Mouse (Mus musculus): Measurements from ENCODE around the gene Popdc2. TPM values are rescaled to one million over a fixed set of nuclear protein-coding genes. Genes with fewer than 3 reads are reported as not detected.
A peak's percentile ranks its signal among the peaks of the same experiment; 100 is the strongest.

The Popdc2 gene
- polyA plus RNA-seq, 1 experiment from 2014 or later: 0.49 TPM

- peaks cover 14% of the 10 kb centered on the region for H3K4me1 ChIP-seq
- H3K4me3 ChIP-seq (replicated peaks): peak within 1 kb of the TSS; percentile 80
- H3K27ac ChIP-seq: peak within 1 kb of the TSS; percentile 85
- peak; percentile 97 for ATAC-seq (ENCODE audit: low FRiP score)
- peaks cover 27% of the 10 kb centered on the region for H3K36me3 ChIP-seq (replicated peaks)
- H3K27me3 ChIP-seq: no peaks in the 10 kb centered on the region
- H3K4me2 ChIP-seq: peak within 1 kb of the TSS; percentile 65
- H3K9me3 ChIP-seq: no peaks in the 10 kb centered on the region
- peak within 1 kb of the TSS; percentile 80 for H3K9ac ChIP-seq
- WGBS: 2% methylated on average over 35 of the region's 35 CpGs
Measured at GRCm38 (mm10) chr16:38346529-38347325, 15.3 kb upstream of the Popdc2 start, which contains the start of the genes Cox17 and Gm21987. Cox17 (plus strand) TSS chr16:38346991. Gm21987 (plus strand) TSS chr16:38347040.

DNA sequence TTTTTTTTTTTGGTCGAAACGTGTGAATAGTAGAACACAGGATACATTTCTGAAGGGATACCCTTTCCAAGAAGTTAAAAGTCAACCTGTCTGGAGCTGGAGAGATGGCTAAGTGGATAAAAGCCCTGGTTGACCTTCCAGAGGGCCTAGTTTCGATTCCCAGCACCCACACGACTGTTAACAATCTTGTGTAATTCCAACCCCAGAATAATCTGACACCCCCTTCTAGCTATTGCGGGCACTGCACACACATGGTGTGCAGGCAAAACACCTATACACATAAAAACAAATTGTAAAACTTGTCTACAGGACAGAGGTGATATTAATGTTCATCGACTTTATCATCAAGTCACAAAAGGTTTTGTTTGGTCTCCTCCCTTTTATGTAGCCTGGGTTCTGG is 14.4 kb upstream of the Popdc2 start:
- Histone ChIP-seq H3K4me1 (peaks cover 10% of the 10 kb centered on the region), H3K27me3 (no peaks in the 10 kb centered on the region), H3K9ac (peak overlapping the region; percentile 80; the same call in 1 of the 2 replicates), H3K4me3 (replicated peaks) (peak overlapping the region; percentile 80), H3K4me2 (peak overlapping the region; percentile 65), H3K27ac (no peak overlapping the region), H3K36me3 (replicated peaks) (peaks cover 34% of the 10 kb centered on the region), H3K9me3 (no peaks in the 10 kb centered on the region)
- ATAC-seq (ENCODE audit: low FRiP score): no peak
- 57% methylated on average over 6 of the region's 6 CpGs for WGBS

DNA sequence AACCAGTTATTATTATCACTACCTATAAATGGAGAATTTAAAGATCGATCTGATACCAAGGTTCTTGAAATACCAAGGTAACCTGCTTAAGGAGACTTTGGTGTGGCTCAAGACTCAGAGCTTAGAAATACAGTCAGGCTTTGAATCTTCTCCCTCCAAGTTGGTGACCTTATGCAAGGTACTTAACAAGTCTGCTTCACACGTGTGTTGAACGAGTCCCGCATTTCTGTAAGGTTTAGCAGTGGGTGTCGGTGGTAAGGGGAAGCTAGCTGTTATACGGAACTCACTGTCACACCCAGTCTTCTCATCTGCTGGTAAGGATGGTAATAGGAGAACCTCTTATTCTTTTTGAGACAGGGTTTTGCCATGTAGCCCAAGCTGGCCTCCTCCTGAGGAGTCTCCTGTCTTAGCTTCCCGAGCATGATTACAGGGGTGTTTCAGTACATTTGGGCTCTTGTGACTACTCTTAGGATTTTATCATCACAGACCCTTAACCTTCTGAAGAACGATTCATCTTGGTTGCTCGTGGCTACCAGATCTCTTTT is 13.7 kb upstream of the Popdc2 start:
- 90% methylated on average over 9 of the region's 9 CpGs for WGBS
- ATAC-seq (ENCODE audit: low FRiP score): no peak
- no peaks in the 10 kb centered on the region for H3K9me3 ChIP-seq
- H3K36me3 ChIP-seq (replicated peaks): peaks cover 34% of the 10 kb centered on the region
- H3K27ac ChIP-seq: no peak overlapping the region
- H3K4me3 ChIP-seq (replicated peaks): no peak overlapping the region
- peaks cover 10% of the 10 kb centered on the region for H3K4me1 ChIP-seq
- H3K27me3 ChIP-seq: no peaks in the 10 kb centered on the region
- H3K4me2 ChIP-seq: no peak overlapping the region
- H3K9ac ChIP-seq: no peak overlapping the region

DNA sequence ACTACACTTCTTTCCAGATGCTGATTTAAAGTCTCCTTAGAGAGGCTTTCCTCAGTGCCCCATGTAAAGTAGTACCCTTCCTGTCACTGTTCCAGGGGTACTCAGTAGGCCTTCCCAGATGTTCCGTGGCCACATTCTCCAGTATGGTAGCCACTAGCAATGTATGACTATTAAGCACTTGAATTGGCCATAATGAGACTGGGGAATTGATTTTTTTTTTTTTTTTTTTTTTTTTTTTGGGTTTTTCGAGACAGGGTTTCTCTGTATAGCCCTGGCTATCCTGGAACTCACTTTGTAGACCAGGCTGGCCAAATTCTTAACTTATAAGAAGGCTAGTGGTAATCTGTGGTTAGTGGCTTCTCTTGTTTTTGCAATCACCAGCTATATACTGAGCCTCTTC is 12.1 kb upstream of the Popdc2 start:
- Histone ChIP-seq H3K27me3 (no peaks in the 10 kb centered on the region), H3K4me2 (no peak overlapping the region), H3K4me3 (replicated peaks) (no peak overlapping the region), H3K9me3 (no peaks in the 10 kb centered on the region), H3K4me1 (peaks cover 10% of the 10 kb centered on the region), H3K27ac (no peak overlapping the region), H3K9ac (no peak overlapping the region), H3K36me3 (replicated peaks) (peaks cover 34% of the 10 kb centered on the region)
- ATAC-seq (ENCODE audit: low FRiP score): no peak
- WGBS: 85% methylated on average over 2 of the region's 2 CpGs

DNA sequence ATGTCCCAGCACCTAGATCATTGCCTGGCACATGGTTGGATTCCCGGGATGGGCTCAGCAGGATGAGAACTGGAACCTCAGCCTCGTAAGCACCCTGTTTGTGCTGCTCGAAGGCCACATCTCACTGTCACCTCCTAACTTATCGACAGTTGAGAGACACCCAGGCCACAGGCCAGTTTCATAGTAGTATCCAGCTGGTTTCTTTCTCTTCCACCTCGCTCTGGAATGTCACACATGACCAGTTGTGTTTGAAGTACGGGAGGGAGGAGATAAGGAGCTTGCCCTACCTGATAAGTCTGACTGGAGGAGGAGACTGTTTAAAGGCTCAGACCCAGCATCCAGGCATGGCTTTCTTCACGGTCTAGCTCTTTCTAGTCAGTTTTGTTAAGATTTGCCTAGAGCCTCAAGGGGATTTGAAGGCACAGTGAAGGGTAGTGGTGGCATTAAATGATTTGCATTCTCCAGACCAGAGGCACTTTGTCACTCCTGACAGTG is 11.6 kb upstream of the Popdc2 start:
- peaks cover 10% of the 10 kb centered on the region for H3K4me1 ChIP-seq
- no peak overlapping the region for H3K27ac ChIP-seq
- H3K27me3 ChIP-seq: no peaks in the 10 kb centered on the region
- H3K9me3 ChIP-seq: no peaks in the 10 kb centered on the region
- WGBS: 94% methylated on average over 7 of the region's 7 CpGs
- ATAC-seq (ENCODE audit: low FRiP score): no peak
- peaks cover 34% of the 10 kb centered on the region for H3K36me3 ChIP-seq (replicated peaks)
- H3K9ac ChIP-seq: no peak overlapping the region
- no peak overlapping the region for H3K4me3 ChIP-seq (replicated peaks)
- H3K4me2 ChIP-seq: no peak overlapping the region

GRCm38 (mm10) chr16:38350939-38351338 is 11.1 kb upstream of the Popdc2 start:
- WGBS: 89% methylated on average over 6 of the region's 6 CpGs
- Histone ChIP-seq H3K4me1 (peaks cover 10% of the 10 kb centered on the region), H3K4me3 (replicated peaks) (no peak overlapping the region), H3K36me3 (replicated peaks) (peaks cover 34% of the 10 kb centered on the region), H3K9ac (no peak overlapping the region), H3K27ac (no peak overlapping the region), H3K4me2 (no peak overlapping the region), H3K27me3 (no peaks in the 10 kb centered on the region), H3K9me3 (no peaks in the 10 kb centered on the region)
- no peak for ATAC-seq (ENCODE audit: low FRiP score)

DNA sequence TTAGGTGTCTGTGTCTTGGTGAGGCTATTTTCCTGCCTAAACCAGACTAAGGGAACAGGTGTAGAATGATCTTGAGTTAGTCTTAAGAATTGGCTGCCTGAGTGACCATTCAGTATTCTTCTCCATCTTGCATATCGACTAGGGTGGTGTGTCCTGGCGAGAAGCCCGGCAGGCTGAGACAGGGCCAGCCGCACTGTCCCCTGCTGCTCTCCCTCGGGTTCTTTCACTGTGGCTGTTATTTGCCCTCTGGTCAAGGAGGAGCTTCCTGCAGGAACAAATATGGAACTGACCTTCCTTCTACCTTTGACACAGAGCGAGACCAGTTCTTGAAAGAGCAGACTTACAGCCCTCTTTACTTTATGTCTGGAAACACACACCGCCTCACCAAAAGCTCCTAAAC is 10.0 kb upstream of the Popdc2 start:
- Histone ChIP-seq H3K9me3 (no peaks in the 10 kb centered on the region), H3K36me3 (replicated peaks) (peaks cover 38% of the 10 kb centered on the region), H3K9ac (no peak overlapping the region), H3K4me1 (peaks cover 10% of the 10 kb centered on the region), H3K4me3 (replicated peaks) (no peak overlapping the region), H3K27me3 (no peaks in the 10 kb centered on the region), H3K4me2 (no peak overlapping the region), H3K27ac (no peak overlapping the region)
- WGBS: 85% methylated on average over 7 of the region's 7 CpGs
- ATAC-seq (ENCODE audit: low FRiP score): no peak

DNA sequence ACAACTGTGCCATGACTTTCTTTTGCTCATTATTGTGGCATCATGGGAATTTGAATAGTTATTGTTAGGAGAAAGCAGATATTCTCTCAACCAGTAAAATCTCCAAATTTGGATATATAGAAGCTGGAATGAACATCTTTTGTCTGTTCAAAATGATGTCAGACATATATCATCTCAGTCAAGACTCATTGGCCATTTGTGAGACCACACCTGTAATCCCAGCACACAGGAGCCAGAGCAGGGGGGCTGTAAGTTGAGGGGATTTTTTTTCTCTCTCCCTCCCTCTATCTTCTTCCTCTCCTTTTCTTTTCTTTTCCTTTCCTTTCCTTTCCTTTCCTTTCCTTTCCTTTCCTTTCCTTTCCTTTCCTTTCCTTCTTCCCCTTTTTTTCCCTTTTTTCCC is 9.2 kb upstream of the Popdc2 start:
- Histone ChIP-seq H3K4me2 (no peak overlapping the region), H3K36me3 (replicated peaks) (peaks cover 38% of the 10 kb centered on the region), H3K9me3 (no peaks in the 10 kb centered on the region), H3K4me1 (peaks cover 6% of the 10 kb centered on the region), H3K9ac (no peak overlapping the region), H3K4me3 (replicated peaks) (no peak overlapping the region), H3K27me3 (no peaks in the 10 kb centered on the region), H3K27ac (no peak overlapping the region)
- ATAC-seq (ENCODE audit: low FRiP score): no peak

- no peak for ATAC-seq (ENCODE audit: low FRiP score)
- H3K9me3 ChIP-seq: no peaks in the 10 kb centered on the region
- no peak overlapping the region for H3K9ac ChIP-seq
- peaks cover 41% of the 10 kb centered on the region for H3K36me3 ChIP-seq (replicated peaks)
- H3K27me3 ChIP-seq: no peaks in the 10 kb centered on the region
- no peak overlapping the region for H3K4me3 ChIP-seq (replicated peaks)
- 98% methylated on average over 2 of the region's 2 CpGs for WGBS
- H3K4me1 ChIP-seq: no peaks in the 10 kb centered on the region
- no peak overlapping the region for H3K4me2 ChIP-seq
- H3K27ac ChIP-seq: no peak overlapping the region
Measured at GRCm38 (mm10) chr16:38353642-38354041, 8.4 kb upstream of the Popdc2 start.

GRCm38 (mm10) chr16:38354185-38354913 is 7.7 kb upstream of the Popdc2 start:
- Histone ChIP-seq H3K4me3 (replicated peaks) (no peak overlapping the region), H3K27me3 (no peaks in the 10 kb centered on the region), H3K9ac (no peak overlapping the region), H3K9me3 (no peaks in the 10 kb centered on the region), H3K36me3 (replicated peaks) (peaks cover 35% of the 10 kb centered on the region), H3K27ac (no peak overlapping the region), H3K4me1 (no peaks in the 10 kb centered on the region), H3K4me2 (no peak overlapping the region)
- ATAC-seq (ENCODE audit: low FRiP score): no peak
- WGBS: 87% methylated on average over 5 of the region's 5 CpGs

- H3K4me1 ChIP-seq: peaks cover 4% of the 10 kb centered on the region; the same call in 1 of the 2 replicates
- no peak for ATAC-seq (ENCODE audit: low FRiP score)
- no peak overlapping the region for H3K4me3 ChIP-seq (replicated peaks)
Measured at GRCm38 (mm10) chr16:38358256-38358812, 3.7 kb upstream of the Popdc2 start.

GRCm38 (mm10) chr16:38359241-38359640 is 2.8 kb upstream of the Popdc2 start:
- no peak overlapping the region for H3K9ac ChIP-seq
- no peak for ATAC-seq (ENCODE audit: low FRiP score)
- no peak overlapping the region for H3K27ac ChIP-seq
- 94% methylated on average over 2 of the region's 2 CpGs for WGBS
- H3K4me2 ChIP-seq: no peak overlapping the region
- peaks cover 4% of the 10 kb centered on the region; the same call in 1 of the 2 replicates for H3K4me1 ChIP-seq
- H3K9me3 ChIP-seq: no peaks in the 10 kb centered on the region
- H3K27me3 ChIP-seq: no peaks in the 10 kb centered on the region
- H3K36me3 ChIP-seq (replicated peaks): 0 out of 2 replicates have a peak, but pooled peaks cover 7% of the 10 kb centered on the region
- H3K4me3 ChIP-seq (replicated peaks): no peak overlapping the region

More at GRCm38 (mm10) chr16:38358256-38358812, 3.7 kb upstream of the Popdc2 start:
- Histone ChIP-seq H3K9ac (no peak overlapping the region), H3K4me2 (no peak overlapping the region), H3K9me3 (no peaks in the 10 kb centered on the region), H3K36me3 (replicated peaks) (0 out of 2 replicates have a peak, but pooled peaks cover 7% of the 10 kb centered on the region), H3K27ac (no peak overlapping the region), H3K27me3 (no peaks in the 10 kb centered on the region)
- 91% methylated on average over 6 of the region's 6 CpGs for WGBS
